Mouse (Mus musculus) midbrain, embryonic 12.5 days (tissue): ENCODE results near the gene Ggta1. TPM values are rescaled to one million over a fixed set of nuclear protein-coding genes. Genes with fewer than 3 reads are reported as not detected.

Experiments used
- ATAC-seq: fragments of 200-750 bp; cut with Nextera tagmentation; 2 replicates; pipeline ENCODE4 v1.8.0; 2017; ENCODE audit warnings: low read depth, moderate TSS enrichment, moderate library complexity; ENCODE audit not compliant: low FRiP score
- H3K27ac ChIP-seq: fragments of 300-500 bp; sonication (generic); replicated peaks from 2 replicates; pipeline ENCODE4 v1.5.1; 2016; ENCODE audit warnings: mild to moderate bottlenecking
- H3K27me3 ChIP-seq: fragments of 300-500 bp; sonication (generic); 2 replicates; pipeline ENCODE4 v1.6.1; 2016; ENCODE audit warnings: mild to moderate bottlenecking
- H3K36me3 ChIP-seq: fragments of 300-500 bp; sonication (generic); 2 replicates; pipeline ENCODE4 v1.6.1; 2016
- H3K4me1 ChIP-seq: fragments of 300-500 bp; sonication (generic); 2 replicates; pipeline ENCODE4 v1.6.1; 2016
- H3K4me2 ChIP-seq: fragments of 300-500 bp; sonication (generic); replicated peaks from 2 replicates; pipeline ENCODE4 v1.6.1; 2016; ENCODE audit warnings: mild to moderate bottlenecking, moderate library complexity
- H3K4me3 ChIP-seq: fragments of 300-500 bp; sonication (generic); 2 replicates; pipeline ENCODE4 v1.5.1; 2016; ENCODE audit warnings: mild to moderate bottlenecking
- H3K9ac ChIP-seq: fragments of 300-500 bp; sonication (generic); replicated peaks from 2 replicates; pipeline ENCODE4 v1.6.1; 2016; ENCODE audit warnings: mild to moderate bottlenecking, moderate library complexity
- H3K9me3 ChIP-seq: fragments of 300-500 bp; sonication (generic); 2 replicates; pipeline ENCODE4 v1.6.1; 2016; ENCODE audit warnings: mild to moderate bottlenecking
- WGBS: fragments of 180-500 bp; shearing (Covaris S2); methylation state at CpG from one replicate; pipeline ENCODE4 v1.1.7; 2016; 5-methylcytosine and 5-hydroxymethylcytosine counted together
- polyA plus RNA-seq: library from polyadenylated mRNA; unstranded; fragments of >200 nt; fragmentation: Nextera tagmentation; extraction: Ambion mirVana; gene quantifications from 2 replicates; pipeline ENCODE4 v1.2.1, GENCODE M21; 2016

The Ggta1 gene
- polyA plus RNA-seq, 1 experiment from 2014 or later, result 6.5 TPM

- Histone ChIP-seq H3K36me3 (no peaks in the 10 kb centered on the region), H3K4me3 (no peak overlapping the region), H3K4me2 (no peak overlapping the region), H3K4me1 (0 out of 2 replicates have a peak, but pooled peaks cover 4% of the 10 kb centered on the region), H3K27me3 (no peaks in the 10 kb centered on the region), H3K9me3 (no peaks in the 10 kb centered on the region), H3K9ac (no peak overlapping the region), H3K27ac (no peak overlapping the region)
- no peak for ATAC-seq
- 93% methylated on average over 5 of the region's 5 CpGs for WGBS
Measured at GRCm38 (mm10) chr2:35451484-35452050, 11.5 kb downstream of the Ggta1 start.

- no peak overlapping the region for H3K4me3 ChIP-seq
- no peak overlapping the region for H3K4me2 ChIP-seq
- no peaks in the 10 kb centered on the region for H3K9me3 ChIP-seq
- H3K4me1 ChIP-seq, result 0 out of 2 replicates have a peak, but pooled peaks cover 4% of the 10 kb centered on the region
- no peaks in the 10 kb centered on the region for H3K36me3 ChIP-seq
- H3K27me3 ChIP-seq, result no peaks in the 10 kb centered on the region
- 83% methylated on average over 4 of the region's 4 CpGs for WGBS
- no peak for ATAC-seq
- no peak overlapping the region for H3K27ac ChIP-seq
- H3K9ac ChIP-seq, result no peak overlapping the region
Measured at GRCm38 (mm10) chr2:35450856-35451255, 12.2 kb downstream of the Ggta1 start.

GRCm38 (mm10) chr2:35449687-35450622 is 13.1 kb downstream of the Ggta1 start:
- no peaks in the 10 kb centered on the region for H3K36me3 ChIP-seq
- WGBS, result 84% methylated on average over 12 of the region's 12 CpGs
- ATAC-seq, result no peak
- H3K27me3 ChIP-seq, result no peaks in the 10 kb centered on the region
- no peak overlapping the region for H3K9ac ChIP-seq
- H3K9me3 ChIP-seq, result no peaks in the 10 kb centered on the region
- no peak overlapping the region for H3K4me3 ChIP-seq
- 0 out of 2 replicates have a peak, but pooled peaks cover 4% of the 10 kb centered on the region for H3K4me1 ChIP-seq
- no peak overlapping the region for H3K4me2 ChIP-seq
- H3K27ac ChIP-seq, result no peak overlapping the region

- Histone ChIP-seq H3K36me3 (no peaks in the 10 kb centered on the region), H3K27ac (no peak overlapping the region), H3K9me3 (no peaks in the 10 kb centered on the region), H3K4me2 (no peak overlapping the region), H3K9ac (no peak overlapping the region), H3K27me3 (no peaks in the 10 kb centered on the region), H3K4me1 (0 out of 2 replicates have a peak, but pooled peaks cover 4% of the 10 kb centered on the region), H3K4me3 (no peak overlapping the region)
- 84% methylated on average over 9 of the region's 9 CpGs for WGBS
- ATAC-seq, result no peak
Measured at GRCm38 (mm10) chr2:35448914-35449670, 13.9 kb downstream of the Ggta1 start.

DNA sequence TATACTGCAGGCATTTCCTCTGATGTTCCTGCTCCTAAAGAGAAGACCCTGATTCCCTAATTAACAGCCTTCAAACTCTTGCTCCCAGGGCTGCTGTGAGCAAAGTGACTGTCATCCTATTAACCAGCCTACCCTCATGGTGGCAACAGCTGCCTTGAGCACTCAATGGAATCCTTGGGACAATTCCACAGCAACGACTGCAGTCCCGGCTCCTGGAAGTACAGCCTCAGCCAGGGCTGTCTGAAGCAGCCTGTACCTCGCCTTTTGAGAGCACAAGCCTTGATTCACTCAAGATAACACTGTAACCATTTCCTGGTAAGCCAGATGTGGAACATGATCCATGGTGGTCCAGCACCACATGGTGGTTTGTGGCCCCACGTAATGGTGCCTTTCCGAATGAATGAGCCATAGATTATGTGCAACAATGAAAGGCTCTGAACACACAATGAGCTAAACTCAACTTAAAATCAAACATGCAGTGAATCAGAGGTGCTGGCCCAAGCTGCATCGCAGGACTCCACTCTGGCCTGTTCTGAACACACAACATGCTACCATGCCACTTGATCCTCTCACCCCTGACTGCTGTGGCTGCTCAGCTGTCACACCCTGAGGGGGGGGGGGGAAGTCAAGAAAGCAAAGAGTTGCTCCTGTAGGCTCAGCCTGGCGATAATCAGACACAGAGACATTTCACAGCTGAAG is 14.7 kb downstream of the Ggta1 start:
- Histone ChIP-seq H3K36me3 (no peaks in the 10 kb centered on the region), H3K4me3 (no peak overlapping the region), H3K4me1 (0 out of 2 replicates have a peak, but pooled peaks cover 4% of the 10 kb centered on the region), H3K9me3 (no peaks in the 10 kb centered on the region), H3K27ac (no peak overlapping the region), H3K9ac (no peak overlapping the region), H3K27me3 (no peaks in the 10 kb centered on the region), H3K4me2 (no peak overlapping the region)
- ATAC-seq, result no peak
- WGBS, result 67% methylated on average over 7 of the region's 7 CpGs

GRCm38 (mm10) chr2:35447453-35447852 is 15.6 kb downstream of the Ggta1 start:
- Histone ChIP-seq H3K9ac (no peak overlapping the region), H3K27me3 (no peaks in the 10 kb centered on the region), H3K27ac (no peak overlapping the region), H3K4me3 (no peak overlapping the region), H3K4me2 (no peak overlapping the region), H3K36me3 (no peaks in the 10 kb centered on the region), H3K9me3 (no peaks in the 10 kb centered on the region), H3K4me1 (0 out of 2 replicates have a peak, but pooled peaks cover 4% of the 10 kb centered on the region)
- no peak for ATAC-seq
- 89% methylated on average over 7 of the region's 7 CpGs for WGBS

GRCm38 (mm10) chr2:35446798-35447197 is 16.2 kb downstream of the Ggta1 start:
- H3K4me3 ChIP-seq, result no peak overlapping the region
- H3K36me3 ChIP-seq, result no peaks in the 10 kb centered on the region
- no peak for ATAC-seq
- H3K27ac ChIP-seq, result no peak overlapping the region
- H3K9ac ChIP-seq, result no peak overlapping the region
- WGBS, result 88% methylated on average over 8 of the region's 8 CpGs
- no peaks in the 10 kb centered on the region for H3K27me3 ChIP-seq
- 0 out of 2 replicates have a peak, but pooled peaks cover 4% of the 10 kb centered on the region for H3K4me1 ChIP-seq
- no peak overlapping the region for H3K4me2 ChIP-seq
- no peaks in the 10 kb centered on the region for H3K9me3 ChIP-seq

GRCm38 (mm10) chr2:35446300-35446699 is 16.7 kb downstream of the Ggta1 start:
- no peaks in the 10 kb centered on the region for H3K27me3 ChIP-seq
- H3K27ac ChIP-seq, result no peak overlapping the region
- H3K9me3 ChIP-seq, result no peaks in the 10 kb centered on the region
- WGBS, result 82% methylated on average over 5 of the region's 5 CpGs
- ATAC-seq, result no peak
- no peak overlapping the region for H3K9ac ChIP-seq
- no peaks in the 10 kb centered on the region for H3K36me3 ChIP-seq
- no peak overlapping the region for H3K4me3 ChIP-seq
- no peak overlapping the region for H3K4me2 ChIP-seq
- 0 out of 2 replicates have a peak, but pooled peaks cover 4% of the 10 kb centered on the region for H3K4me1 ChIP-seq

DNA sequence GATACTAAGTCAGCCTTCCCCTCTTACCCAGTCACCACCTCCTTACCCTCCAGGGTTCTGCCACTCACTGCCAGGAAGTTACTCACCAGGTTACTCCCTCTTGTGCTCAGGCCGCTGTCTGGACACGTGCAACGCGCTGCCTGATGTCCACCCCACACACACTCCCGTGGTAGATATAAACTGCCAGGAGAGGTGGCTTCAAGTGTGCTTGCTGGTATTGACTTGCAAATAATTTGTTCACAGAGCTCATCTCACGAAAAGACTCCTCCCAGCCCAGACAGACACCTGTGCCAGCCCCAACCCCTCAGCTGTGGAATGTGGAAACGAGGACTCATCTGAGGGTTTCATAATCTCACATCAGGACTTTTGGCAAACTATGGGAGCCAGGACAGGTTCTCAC is 17.4 kb downstream of the Ggta1 start:
- Histone ChIP-seq H3K4me3 (no peak overlapping the region), H3K4me2 (no peak overlapping the region), H3K4me1 (0 out of 2 replicates have a peak, but pooled peaks cover 4% of the 10 kb centered on the region), H3K27ac (no peak overlapping the region), H3K9ac (no peak overlapping the region), H3K27me3 (no peaks in the 10 kb centered on the region), H3K36me3 (no peaks in the 10 kb centered on the region), H3K9me3 (no peaks in the 10 kb centered on the region)
- 86% methylated on average over 7 of the region's 7 CpGs for WGBS
- no peak for ATAC-seq

GRCm38 (mm10) chr2:35444764-35445262 is 18.2 kb downstream of the Ggta1 start:
- no peak overlapping the region for H3K4me2 ChIP-seq
- WGBS, result 82% methylated on average over 6 of the region's 6 CpGs
- 0 out of 2 replicates have a peak, but pooled peaks cover 4% of the 10 kb centered on the region for H3K4me1 ChIP-seq
- no peaks in the 10 kb centered on the region for H3K27me3 ChIP-seq
- H3K36me3 ChIP-seq, result no peaks in the 10 kb centered on the region
- H3K9ac ChIP-seq, result no peak overlapping the region
- no peak overlapping the region for H3K27ac ChIP-seq
- H3K4me3 ChIP-seq, result no peak overlapping the region
- H3K9me3 ChIP-seq, result no peaks in the 10 kb centered on the region
- no peak for ATAC-seq
